Mouse (Mus musculus) ovary, postnatal 36 days (tissue): ENCODE results near the gene Bmp6.
A peak's percentile ranks its signal among the peaks of the same experiment; 100 is the strongest.

Experiments
- DNase-seq: peaks from one replicate; pipeline ENCODE4 v3.0.0; 2022; ENCODE audit warnings: low spot score, mixed read lengths

Gene Bmp6

DNA sequence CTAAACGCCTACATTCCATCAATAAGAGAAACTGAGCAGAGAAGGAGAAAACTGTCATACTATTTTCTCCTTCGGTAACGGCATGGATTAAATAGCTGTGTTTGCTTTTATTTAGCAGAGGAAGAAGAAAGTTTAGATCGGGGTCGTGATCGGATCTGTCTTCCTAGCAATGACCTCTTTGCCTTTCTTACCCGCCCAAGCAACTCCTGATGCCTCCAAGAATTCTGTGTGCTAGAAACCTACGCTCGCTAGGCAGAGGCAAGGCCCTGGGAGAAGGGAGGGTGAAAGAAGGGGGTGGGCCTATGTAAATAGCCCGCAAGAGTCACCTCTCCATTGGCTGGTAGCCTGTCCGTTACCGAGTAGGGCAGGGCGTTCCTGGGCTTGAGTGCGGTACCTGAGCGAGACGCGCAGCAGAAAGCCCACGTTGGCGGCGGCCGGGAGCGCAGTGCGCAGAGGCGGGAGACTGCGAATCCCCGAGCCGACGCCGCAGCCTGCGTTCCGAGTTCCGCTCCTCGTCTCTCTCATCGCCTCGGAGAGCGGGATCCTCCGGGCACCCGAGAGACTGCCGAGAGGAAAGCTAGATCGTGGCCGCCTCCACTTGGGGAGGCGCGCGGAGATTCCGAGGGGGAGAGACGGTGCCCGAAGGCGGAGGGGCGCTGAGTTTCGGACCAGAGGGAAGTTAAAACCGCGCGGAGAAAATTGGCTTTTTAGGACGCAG lies at the start of gene Bmp6:
Gene Bmp6 (plus strand): TSS at position 395 of the 718 bp plus-strand sequence.
- peak; percentile 81 for DNase-seq

DNA sequence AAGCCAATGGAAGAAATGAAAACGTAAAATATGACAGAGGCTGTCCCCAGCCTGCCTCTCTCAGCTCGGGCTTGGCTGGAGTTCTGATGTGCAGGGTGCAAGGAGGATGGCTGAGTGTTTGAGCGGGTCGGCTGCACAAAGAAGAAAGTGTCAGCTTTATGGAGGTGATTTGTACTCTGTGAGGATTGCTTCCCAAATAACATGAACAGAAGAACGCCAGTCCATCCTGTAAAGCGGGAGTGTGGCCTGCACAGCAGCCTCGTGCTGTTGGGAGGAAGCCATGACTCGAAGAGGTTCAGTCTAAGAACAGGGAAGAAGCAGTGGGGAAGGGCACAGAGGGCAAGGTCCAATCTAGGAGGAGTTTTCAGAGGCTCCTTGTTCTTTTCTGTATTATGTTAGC lies 48.7 kb upstream of the Bmp6 start:
- no peak for DNase-seq

GRCm38 (mm10) chr13:38296601-38297000 lies 48.3 kb upstream of the Bmp6 start:
- no peak for DNase-seq

GRCm38 (mm10) chr13:38311125-38311524 lies 33.8 kb upstream of the Bmp6 start:
- no peak for DNase-seq

DNA sequence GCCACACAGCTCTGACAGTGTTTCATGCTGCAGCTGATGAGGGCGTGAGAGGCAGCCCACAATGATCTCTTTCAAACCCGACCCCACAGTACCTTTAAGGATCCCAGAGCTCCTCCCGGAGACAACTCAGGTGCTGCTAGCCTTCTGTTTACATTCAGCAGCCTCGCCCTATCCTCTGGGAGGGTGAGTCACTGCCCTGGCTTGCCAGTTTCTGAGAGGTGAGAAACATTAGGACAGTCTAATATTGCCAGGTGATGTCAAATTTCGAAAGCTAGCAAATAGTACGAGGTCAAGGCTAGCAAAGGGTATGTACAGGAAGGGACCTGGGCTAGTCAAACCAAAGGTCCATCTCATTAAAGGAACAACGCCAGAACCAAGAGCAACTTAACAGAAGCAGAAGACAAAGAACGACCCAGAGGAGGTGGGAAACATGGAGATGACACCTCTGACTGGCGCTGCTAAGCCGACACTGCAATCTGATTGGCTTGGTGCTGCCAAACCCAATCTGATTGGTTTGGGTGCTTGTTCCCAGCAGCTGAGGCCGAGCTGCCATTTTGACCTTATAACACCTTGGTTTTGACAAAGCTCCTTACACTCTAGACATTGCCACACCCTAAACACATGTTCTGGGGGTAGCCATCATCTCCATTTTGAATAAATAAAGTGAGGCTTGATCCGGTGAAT lies 32.4 kb upstream of the Bmp6 start:
- no peak for DNase-seq

GRCm38 (mm10) chr13:38314590-38314989 lies 30.3 kb upstream of the Bmp6 start:
- no peak for DNase-seq

GRCm38 (mm10) chr13:38318418-38318817 lies 26.5 kb upstream of the Bmp6 start:
- DNase-seq, result no peak

DNA sequence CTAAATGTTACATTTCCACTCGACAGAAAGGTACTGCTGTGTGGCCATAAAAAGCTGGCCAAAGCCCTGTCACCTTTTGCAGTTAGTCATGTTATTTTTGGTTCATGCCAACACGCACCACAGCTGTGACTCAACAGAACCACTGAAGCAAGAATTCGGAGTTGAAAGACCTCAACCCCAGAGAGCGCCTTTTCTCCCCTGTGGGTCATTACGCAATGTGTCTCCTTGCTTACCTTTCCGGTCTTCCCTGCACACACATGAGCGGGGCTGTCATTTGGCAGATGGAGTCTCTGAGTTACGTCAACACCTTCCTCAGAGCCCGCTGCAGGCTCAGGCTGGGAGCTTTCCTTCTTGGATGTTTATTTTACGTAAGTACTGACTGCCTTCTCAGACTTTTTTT lies 24.6 kb upstream of the Bmp6 start:
- no peak for DNase-seq

- no peak for DNase-seq
Measured at GRCm38 (mm10) chr13:38324452-38324851, 20.5 kb upstream of the Bmp6 start.

GRCm38 (mm10) chr13:38327377-38327776 lies 17.5 kb upstream of the Bmp6 start:
- DNase-seq, result no peak

GRCm38 (mm10) chr13:38333496-38333895 lies 11.4 kb upstream of the Bmp6 start:
- no peak for DNase-seq

DNA sequence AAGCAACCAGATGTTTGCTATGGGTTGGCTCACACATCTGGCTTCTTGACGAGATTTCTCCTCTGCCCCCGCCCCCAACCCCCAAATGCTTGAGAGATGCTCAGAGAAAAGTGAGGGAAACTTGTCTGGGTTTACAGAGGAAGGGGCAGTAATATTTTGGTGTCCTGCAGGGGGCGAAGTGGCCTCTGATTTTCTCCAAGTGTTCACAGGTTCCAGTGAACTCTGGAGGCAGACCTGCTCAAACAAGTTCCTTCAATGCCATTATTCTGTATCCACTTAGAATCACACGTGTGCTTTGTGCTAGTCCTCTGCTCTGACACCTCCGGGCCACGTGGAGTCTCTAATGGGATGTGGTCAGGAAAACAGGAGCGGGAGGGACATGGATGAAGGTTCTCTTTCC lies 2.3 kb upstream of the Bmp6 start:
- DNase-seq, result peak; percentile 64

DNA sequence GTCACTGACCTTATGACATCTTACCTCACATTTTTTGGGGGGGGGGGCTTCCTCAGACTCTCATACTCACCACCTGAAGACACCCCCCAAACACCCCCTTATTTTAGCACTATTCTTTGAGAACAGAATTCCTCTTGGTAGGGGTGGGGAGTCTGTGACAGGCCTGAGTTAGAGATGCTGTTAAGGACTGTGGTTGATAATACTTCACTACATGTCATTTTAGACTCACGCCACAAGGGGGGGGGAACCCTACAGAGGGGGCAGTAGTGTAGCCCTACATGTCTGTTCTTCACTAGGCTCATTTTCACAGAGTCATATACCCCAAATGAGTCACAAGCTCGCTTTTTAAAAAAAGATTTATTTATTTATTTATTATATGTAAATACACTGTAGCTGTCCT lies 1.7 kb upstream of the Bmp6 start:
- no peak for DNase-seq

- peak; percentile 26 for DNase-seq
Measured at GRCm38 (mm10) chr13:38345431-38345820, 519 bp downstream of the Bmp6 start.

GRCm38 (mm10) chr13:38346096-38346915 lies 1.4 kb downstream of the Bmp6 start:
- DNase-seq, result peak; percentile 25

GRCm38 (mm10) chr13:38347021-38347774 lies 2.3 kb downstream of the Bmp6 start:
- peak; percentile 44 for DNase-seq

DNA sequence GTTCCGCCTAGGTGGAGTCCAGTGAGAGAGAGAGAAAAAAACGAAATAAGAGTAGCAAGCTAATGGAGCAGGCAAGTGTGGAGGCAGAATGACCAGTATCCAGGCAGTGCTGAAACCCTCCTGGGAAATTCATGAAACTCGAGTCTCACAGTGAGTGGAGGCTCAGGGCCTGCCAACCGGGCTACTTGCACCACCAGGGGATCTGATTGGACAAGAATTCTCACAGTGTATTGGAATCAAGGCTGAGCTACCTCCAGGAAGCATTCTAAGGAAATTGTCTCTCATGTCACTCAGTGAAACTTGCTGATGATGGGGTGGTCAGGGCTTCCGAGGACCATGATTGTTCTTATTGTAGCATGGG lies 2.8 kb downstream of the Bmp6 start:
- DNase-seq, result no peak

DNA sequence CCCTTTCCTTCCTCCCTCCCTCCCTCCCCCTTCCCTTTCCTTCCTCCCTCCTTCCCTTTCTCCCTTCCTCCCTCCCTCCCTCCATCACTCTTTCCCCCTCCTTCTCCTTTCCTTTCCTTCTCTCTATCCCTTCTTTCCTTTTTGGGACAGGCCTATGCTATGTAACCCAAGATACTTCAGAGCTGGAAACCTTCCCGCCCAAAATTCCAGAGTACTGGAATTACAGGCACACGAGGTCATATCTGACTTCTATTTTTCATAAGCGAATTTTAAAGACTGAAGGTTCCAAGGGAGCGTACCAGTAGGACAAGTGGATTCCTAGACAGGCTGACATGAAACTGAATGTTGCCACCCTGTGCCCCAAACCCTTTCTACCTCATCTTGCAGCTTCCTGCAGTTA lies 4.1 kb downstream of the Bmp6 start:
- DNase-seq, result no peak

GRCm38 (mm10) chr13:38349818-38350217 lies 4.9 kb downstream of the Bmp6 start:
- no peak for DNase-seq

DNA sequence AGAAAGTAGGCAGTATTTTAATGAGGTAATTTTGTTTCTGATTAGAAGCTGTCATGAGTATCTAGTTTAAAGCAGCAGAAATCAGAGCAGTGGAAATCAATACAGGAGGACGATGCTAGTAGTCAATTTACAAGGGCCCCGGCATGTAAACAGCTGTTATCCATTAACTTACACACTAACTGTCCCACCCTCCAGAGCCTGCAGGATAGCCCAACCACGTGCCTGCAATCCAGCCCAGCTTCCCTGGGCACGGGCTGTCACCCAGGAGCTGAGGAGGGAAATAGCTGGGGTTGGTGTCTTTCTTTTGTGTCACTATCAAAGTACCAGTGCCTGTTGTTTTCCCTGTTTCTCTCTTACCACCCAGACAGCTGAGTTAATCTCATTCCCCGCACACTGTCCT lies 7.1 kb downstream of the Bmp6 start:
- no peak for DNase-seq

- DNase-seq, result no peak
Measured at GRCm38 (mm10) chr13:38352986-38353385, 8.1 kb downstream of the Bmp6 start.
